Mouse (Mus musculus) heart, adult 2 months (tissue): ENCODE measurements around the gene Nrxn2.

Experiments
- CTCF ChIP-seq: fragments of 200-600 bp; IDR thresholded peaks from 2 replicates; pipeline ENCODE4 v1.8.1; 2022; ENCODE audit warnings: antibody characterized with exemption, mild to moderate bottlenecking, moderate library complexity
- POLR2A ChIP-seq: fragments of 200-500 bp; IDR thresholded peaks from 2 replicates; pipeline ENCODE4 v1.6.1; 2011; ENCODE audit warnings: mild to moderate bottlenecking, low read depth, low read length, control low read depth; ENCODE audit not compliant: insufficient read depth

DNA sequence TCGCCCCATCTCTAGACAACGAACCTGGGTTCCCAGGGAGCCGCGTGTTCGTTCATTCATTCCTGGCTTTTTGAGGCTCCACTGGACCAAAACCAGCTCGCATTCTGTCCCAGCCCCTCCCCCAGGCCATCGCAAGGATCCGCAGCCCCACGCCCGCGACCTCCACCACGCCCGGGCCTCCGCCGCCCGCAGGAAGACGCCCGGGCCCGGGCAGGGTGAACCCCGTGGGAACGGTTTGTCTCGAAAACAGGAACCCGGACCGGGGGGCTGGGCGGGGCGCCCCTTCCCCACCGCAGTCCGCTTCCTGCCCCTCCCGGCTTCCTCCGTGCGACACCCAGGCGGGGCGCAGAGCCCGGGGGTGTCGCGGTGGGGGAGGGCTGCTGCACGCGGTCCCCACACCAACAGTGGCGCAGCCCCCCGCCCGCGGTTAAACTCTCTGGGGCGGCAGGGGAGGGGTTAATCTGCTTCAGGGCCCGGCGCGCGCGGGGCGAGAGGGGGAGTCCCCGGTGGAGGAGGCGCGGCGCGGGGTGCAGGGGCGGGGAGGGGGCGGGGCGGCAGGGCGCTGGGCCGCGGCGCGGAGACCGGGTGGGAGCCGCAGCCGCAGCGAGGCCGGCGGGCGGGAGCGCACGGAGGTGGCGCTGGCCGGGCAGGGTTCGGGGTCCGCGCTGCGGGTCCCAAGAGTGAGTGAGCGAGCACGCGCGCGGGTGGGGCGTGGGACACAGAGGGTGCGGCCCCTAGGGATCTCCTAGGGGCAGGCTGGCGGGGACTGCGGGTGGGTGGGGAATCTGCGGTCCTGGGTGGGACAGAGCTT, 19.0 kb upstream of the Nrxn2 start, which contains the start of gene Rasgrp2:
- TF ChIP-seq CTCF (no peak), POLR2A (no peak)
